Mouse (Mus musculus): Measurements from ENCODE around the gene Sbk3. TPM values are rescaled to one million over a fixed set of nuclear protein-coding genes. Genes with fewer than 3 reads are reported as not detected.

Sbk3 gene
- total RNA-seq, 1 experiment = not detected

DNA sequence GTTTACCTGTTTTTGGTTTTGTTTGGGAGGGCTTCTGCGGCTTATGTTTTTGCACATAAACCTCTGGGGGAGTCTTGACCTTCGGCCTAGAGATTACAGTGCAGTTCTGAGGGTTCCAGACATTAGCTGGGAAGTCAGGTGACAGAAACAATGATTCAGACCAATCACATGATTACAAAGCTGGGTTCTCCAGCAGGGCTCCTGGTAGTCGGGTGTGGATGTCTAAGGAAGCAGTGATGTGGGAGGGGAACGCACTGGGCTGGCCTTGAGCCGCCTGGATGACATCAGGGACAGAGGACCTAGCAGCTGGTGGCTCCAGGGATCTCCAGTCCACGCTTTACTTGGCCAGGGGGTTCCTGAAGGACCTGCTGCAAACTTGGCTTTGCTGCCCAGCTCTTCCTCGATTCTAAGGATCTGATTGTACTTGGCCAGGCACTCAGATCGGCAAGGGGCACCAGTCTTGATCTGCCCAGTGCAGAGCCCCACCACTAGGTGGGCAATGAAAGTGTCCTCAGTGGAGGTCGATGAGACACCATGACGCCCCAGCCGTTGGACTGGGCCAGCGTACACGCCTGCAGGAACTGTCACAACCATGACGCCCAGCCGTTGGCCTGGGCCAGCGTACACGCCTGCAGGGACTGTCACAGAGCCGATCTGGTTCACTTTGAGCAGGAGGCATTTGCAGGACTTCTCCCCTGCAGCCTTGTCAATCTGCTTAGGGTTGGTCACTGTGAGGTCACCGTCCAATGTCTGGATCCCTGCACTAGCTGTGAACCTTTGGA, 20.2 kb downstream of the Sbk3 start:
- in situ Hi-C loops (cut with MboI; ENCODE audit: low sequenced_read_pairs in 2 of 2, unreplicated experiment in 2 of 2) = no loop called here

DNA sequence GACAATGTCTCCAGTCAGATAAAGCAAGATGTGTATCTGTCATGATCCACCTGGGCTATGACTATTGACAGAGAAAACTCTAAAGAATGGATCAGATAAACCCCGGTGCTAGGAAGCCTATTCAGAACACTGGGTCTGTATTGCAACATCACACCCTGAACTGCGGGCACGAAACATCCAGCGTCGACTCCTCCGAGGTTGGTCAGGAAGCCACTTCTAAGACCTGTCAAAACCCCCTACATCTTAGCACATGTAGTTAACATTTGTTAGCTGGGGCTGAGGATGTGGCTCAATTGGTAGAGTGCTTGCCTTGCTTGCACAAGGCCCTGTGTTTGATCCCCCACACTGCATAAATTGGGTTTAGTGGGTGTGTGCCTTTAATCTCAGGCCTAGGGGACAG, 22.6 kb downstream of the Sbk3 start:
- H3K9ac ChIP-seq (ENCODE audit: insufficient read depth, low read depth, low read length, poor library complexity, severe bottlenecking) = no peak overlapping the region
- TF ChIP-seq HCFC1 (IDR thresholded peaks at IDR 0.05; ENCODE audit: borderline replicate concordance, insufficient read depth, low read length) (no peak), ZNF384 (IDR thresholded peaks at IDR 0.05; ENCODE audit: low read depth, low read length) (no peak)
- H3K27ac ChIP-seq (ENCODE audit: insufficient read depth, low read depth, low read length, poor library complexity, severe bottlenecking) = no peak overlapping the region
- H3K4me1 ChIP-seq (ENCODE audit: control insufficient read depth in 2 of 2, insufficient read depth in 2 of 2, low read length in 2 of 2, poor library complexity in 1 of 2) = peaks cover 0 to 11% of the 10 kb centered on the region in 2 experiments; a peak in 1 of 4 replicates
- no peak for DNase-seq (ENCODE audit: low read depth, low spot score)
- no peak overlapping the region for H3K4me3 ChIP-seq (ENCODE audit: insufficient read depth in 1 of 2, low read depth in 1 of 2, low read length in 2 of 2, poor library complexity in 1 of 2, severe bottlenecking in 1 of 2)
- in situ Hi-C loops (cut with MboI; ENCODE audit: low sequenced_read_pairs in 2 of 2, unreplicated experiment in 2 of 2) = no loop called here
- H3K36me3 ChIP-seq (ENCODE audit: control insufficient read depth, insufficient read depth, low read length, poor library complexity, severe bottlenecking) = no peaks in the 10 kb centered on the region
- no peaks in the 10 kb centered on the region for H3K9me3 ChIP-seq (ENCODE audit: control insufficient read depth, insufficient read depth, low read depth, low read length)

More for the DNA sequence above, 20.2 kb downstream of the Sbk3 start:
- Histone ChIP-seq H3K4me3 (ENCODE audit: insufficient read depth in 1 of 2, low read depth in 1 of 2, low read length in 2 of 2, poor library complexity in 1 of 2, severe bottlenecking in 1 of 2) (no peak overlapping the region), H3K9ac (ENCODE audit: insufficient read depth, low read depth, low read length, poor library complexity, severe bottlenecking) (no peak overlapping the region), H3K4me1 (ENCODE audit: control insufficient read depth in 2 of 2, insufficient read depth in 2 of 2, low read length in 2 of 2, poor library complexity in 1 of 2) (peaks cover 0 to 8% of the 10 kb centered on the region in 2 experiments; a peak in 1 of 4 replicates), H3K27ac (ENCODE audit: insufficient read depth, low read depth, low read length, poor library complexity, severe bottlenecking) (no peak overlapping the region), H3K36me3 (ENCODE audit: control insufficient read depth, insufficient read depth, low read length, poor library complexity, severe bottlenecking) (no peaks in the 10 kb centered on the region), H3K9me3 (ENCODE audit: control insufficient read depth, insufficient read depth, low read depth, low read length) (no peaks in the 10 kb centered on the region)
- no peak for DNase-seq (ENCODE audit: low read depth, low spot score)
- TF ChIP-seq ZNF384 (IDR thresholded peaks at IDR 0.05; ENCODE audit: low read depth, low read length) = no peak
- TF ChIP-seq HCFC1 (IDR thresholded peaks at IDR 0.05; ENCODE audit: borderline replicate concordance, insufficient read depth, low read length) = no peak
- TF ChIP-seq CHD2 (IDR thresholded peaks at IDR 0.05; ENCODE audit: low read depth, low read length) = no peak
- no peak for TF ChIP-seq MAFK (IDR thresholded peaks at IDR 0.05; ENCODE audit: insufficient read depth, low read depth, low read length)
- TF ChIP-seq ZC3H11A (IDR thresholded peaks at IDR 0.05; ENCODE audit: borderline replicate concordance, low read depth, low read length) = no peak

GRCm38 (mm10) chr7:4947855-4948254, 23.1 kb downstream of the Sbk3 start:
- Histone ChIP-seq H3K4me1 (ENCODE audit: control insufficient read depth in 2 of 2, insufficient read depth in 2 of 2, low read length in 2 of 2, poor library complexity in 1 of 2) (peaks cover 0 to 11% of the 10 kb centered on the region in 2 experiments; a peak in 1 of 4 replicates), H3K27ac (ENCODE audit: insufficient read depth, low read depth, low read length, poor library complexity, severe bottlenecking) (no peak overlapping the region), H3K9me3 (ENCODE audit: control insufficient read depth, insufficient read depth, low read depth, low read length) (no peaks in the 10 kb centered on the region), H3K9ac (ENCODE audit: insufficient read depth, low read depth, low read length, poor library complexity, severe bottlenecking) (no peak overlapping the region), H3K4me3 (ENCODE audit: insufficient read depth in 1 of 2, low read depth in 1 of 2, low read length in 2 of 2, poor library complexity in 1 of 2, severe bottlenecking in 1 of 2) (no peak overlapping the region), H3K36me3 (ENCODE audit: control insufficient read depth, insufficient read depth, low read length, poor library complexity, severe bottlenecking) (no peaks in the 10 kb centered on the region)
- DNase-seq (ENCODE audit: low read depth, low spot score) = no peak
- in situ Hi-C loops (cut with MboI; ENCODE audit: low sequenced_read_pairs in 2 of 2, unreplicated experiment in 2 of 2) = no loop called here
- no peak for TF ChIP-seq MAFK (IDR thresholded peaks at IDR 0.05; ENCODE audit: insufficient read depth, low read depth, low read length)
- no peak for TF ChIP-seq ZC3H11A (IDR thresholded peaks at IDR 0.05; ENCODE audit: borderline replicate concordance, low read depth, low read length)
- no peak for TF ChIP-seq CHD2 (IDR thresholded peaks at IDR 0.05; ENCODE audit: low read depth, low read length)
- no peak for TF ChIP-seq ZNF384 (IDR thresholded peaks at IDR 0.05; ENCODE audit: low read depth, low read length)
- TF ChIP-seq HCFC1 (IDR thresholded peaks at IDR 0.05; ENCODE audit: borderline replicate concordance, insufficient read depth, low read length) = no peak

DNA sequence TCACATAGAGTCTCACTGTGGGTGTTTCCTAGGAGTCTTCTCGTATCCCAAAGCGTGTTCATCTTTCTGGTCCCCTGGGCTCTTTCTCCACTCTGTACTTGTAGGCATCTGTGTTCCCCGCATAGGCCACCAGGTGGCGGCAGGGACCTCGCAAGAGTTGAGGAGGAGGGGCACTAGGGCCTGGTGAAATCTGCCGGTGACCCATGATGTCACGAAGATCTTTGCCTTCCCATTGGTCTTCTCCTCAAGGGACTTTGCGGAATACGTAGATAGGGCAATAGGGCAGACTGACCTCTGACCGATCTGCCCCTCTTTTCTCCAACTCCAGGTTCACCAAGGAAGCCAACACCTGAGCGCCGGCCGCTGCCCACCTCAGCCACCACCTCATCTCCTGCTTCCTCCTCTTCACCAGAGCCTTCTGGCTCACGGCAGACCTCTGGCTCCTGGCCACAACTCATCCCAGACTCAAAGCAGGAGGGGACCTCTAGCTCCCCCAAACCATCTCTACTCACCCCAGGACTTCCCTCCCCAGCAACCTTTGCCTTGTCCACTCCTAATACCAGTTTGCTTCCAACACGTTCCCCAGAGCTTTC, 27.6 kb downstream of the Sbk3 start:
- H3K27ac ChIP-seq (ENCODE audit: insufficient read depth, low read depth, low read length, poor library complexity, severe bottlenecking) = no peak overlapping the region
- H3K4me3 ChIP-seq (ENCODE audit: insufficient read depth in 1 of 2, low read depth in 1 of 2, low read length in 2 of 2, poor library complexity in 1 of 2, severe bottlenecking in 1 of 2) = peak overlapping the region in 1 of 2 experiments; percentile 60; a peak in 2 of 4 replicates
- in situ Hi-C loops (cut with MboI; ENCODE audit: low sequenced_read_pairs in 2 of 2, unreplicated experiment in 2 of 2) = no loop called here
- H3K9ac ChIP-seq (ENCODE audit: insufficient read depth, low read depth, low read length, poor library complexity, severe bottlenecking) = no peak overlapping the region
- no peaks in the 10 kb centered on the region for H3K9me3 ChIP-seq (ENCODE audit: control insufficient read depth, insufficient read depth, low read depth, low read length)
- TF ChIP-seq HCFC1 (IDR thresholded peaks at IDR 0.05; ENCODE audit: borderline replicate concordance, insufficient read depth, low read length) (peak; percentile 52; the same call in 1 of the 2 replicates), ZC3H11A (IDR thresholded peaks at IDR 0.05; ENCODE audit: borderline replicate concordance, low read depth, low read length) (peak; percentile 51), CHD2 (IDR thresholded peaks at IDR 0.05; ENCODE audit: low read depth, low read length) (peak; percentile 98), MAFK (IDR thresholded peaks at IDR 0.05; ENCODE audit: insufficient read depth, low read depth, low read length) (no peak), ZNF384 (IDR thresholded peaks at IDR 0.05; ENCODE audit: low read depth, low read length) (0 out of 2 replicates have a peak, but pooled peaks have one; percentile 28)
- H3K36me3 ChIP-seq (ENCODE audit: control insufficient read depth, insufficient read depth, low read length, poor library complexity, severe bottlenecking) = no peaks in the 10 kb centered on the region
- 0 out of 4 replicates have a peak, but pooled peaks cover 0 to 3% of the 10 kb centered on the region in 2 experiments for H3K4me1 ChIP-seq (ENCODE audit: control insufficient read depth in 2 of 2, insufficient read depth in 2 of 2, low read length in 2 of 2, poor library complexity in 1 of 2)
- peak; percentile 96 for DNase-seq (ENCODE audit: low read depth, low spot score)

Data from ES-E14 (cell line).